Mouse (Mus musculus) ES-E14 (cell line): ENCODE measurements around the gene Dstyk.

ENCODE experiments used
- CHD2 ChIP-seq: IDR thresholded peaks from 2 replicates; pipeline ENCODE4 v1.6.1; 2014; ENCODE audit warnings: mild to moderate bottlenecking, low read depth, low read length, inconsistent platforms
- HCFC1 ChIP-seq: IDR thresholded peaks from 2 replicates; pipeline ENCODE4 v1.6.1; 2012; ENCODE audit warnings: low read length, inconsistent platforms, borderline replicate concordance; ENCODE audit not compliant: insufficient read depth
- MAFK ChIP-seq: IDR thresholded peaks from 2 replicates; pipeline ENCODE4 v1.6.1; 2014; ENCODE audit warnings: mild to moderate bottlenecking, low read depth, low read length, inconsistent platforms; ENCODE audit not compliant: insufficient read depth
- ZNF384 ChIP-seq: IDR thresholded peaks from 2 replicates; pipeline ENCODE4 v1.6.1; 2012; ENCODE audit warnings: low read depth, low read length, inconsistent platforms

GRCm38 (mm10) chr1:132422912-132423696 is 5.7 kb downstream of the Dstyk start:
- TF ChIP-seq MAFK = no peak
- no peak for TF ChIP-seq HCFC1
- no peak for TF ChIP-seq ZNF384
- no peak for TF ChIP-seq CHD2
